Mouse (Mus musculus): ENCODE data around the gene Gpsm1.

GRCm38 (mm10) chr2:26312812-26313211 lies 2.5 kb upstream of the Gpsm1 start:
- no peak for TF ChIP-seq POLR2A (IDR thresholded peaks at IDR 0.05; ENCODE audit: extremely low read depth, insufficient read depth, low read length)
- TF ChIP-seq CTCF (IDR thresholded peaks at IDR 0.05; ENCODE audit: low read depth, low read length), result peak; percentile 16; the same call in 1 of the 2 replicates
